Mouse (Mus musculus): ENCODE measurements around the gene Fbxo34. TPM values are rescaled to one million over a fixed set of nuclear protein-coding genes. Genes with fewer than 3 reads are reported as not detected.

The Fbxo34 gene
- total and polyA plus RNA-seq, 3 experiments: 14.8 to 29.5 TPM; not detected in 1

- H3K36me3 ChIP-seq (ENCODE audit: control insufficient read depth in 1 of 2, insufficient read depth in 2 of 2, low read length in 2 of 2): no peaks in the 10 kb centered on the region
- H3K4me3 ChIP-seq (ENCODE audit: control insufficient read depth in 1 of 2, insufficient read depth in 1 of 2, low read depth in 2 of 2, low read length in 2 of 2): no peak overlapping the region
- H3K9ac ChIP-seq (ENCODE audit: control insufficient read depth, low read depth, low read length, poor library complexity, severe bottlenecking): no peak overlapping the region
- no peak for DNase-seq (ENCODE audit: low read depth, low spot score)
- no peak overlapping the region for H3K27ac ChIP-seq (ENCODE audit: control insufficient read depth, low read depth, low read length)
- H3K27me3 ChIP-seq (ENCODE audit: control insufficient read depth in 1 of 2, insufficient read depth in 2 of 2, low read length in 2 of 2): peaks cover 17 to 18% of the 10 kb centered on the region in 2 experiments
- no peaks in the 10 kb centered on the region for H3K79me2 ChIP-seq (ENCODE audit: control insufficient read depth, insufficient read depth, low read length, poor library complexity)
- TF ChIP-seq MYC (IDR thresholded peaks at IDR 0.05; ENCODE audit: low read depth, low read length) (no peak), ZC3H11A (IDR thresholded peaks at IDR 0.05; ENCODE audit: low read depth, low read length) (no peak), ZNF384 (IDR thresholded peaks at IDR 0.05; ENCODE audit: low read depth, low read length) (no peak), EP300 (IDR thresholded peaks at IDR 0.05; ENCODE audit: low read depth in 1 of 2, low read length in 2 of 2) (no peak), GATA1 (IDR thresholded peaks at IDR 0.05; ENCODE audit: low read depth, low read length) (no peak), GABPA (IDR thresholded peaks at IDR 0.05; ENCODE audit: low read depth, low read length) (no peak), ZMIZ1 (IDR thresholded peaks at IDR 0.05; ENCODE audit: low read depth, low read length) (no peak), RCOR1 (IDR thresholded peaks at IDR 0.05; ENCODE audit: low read depth, low read length) (no peak), NELFE (IDR thresholded peaks at IDR 0.05; ENCODE audit: low read depth, low read length) (no peak), UBTF (IDR thresholded peaks at IDR 0.05; ENCODE audit: borderline replicate concordance, insufficient read depth, low read depth, low read length) (no peak), USF2 (IDR thresholded peaks at IDR 0.05; ENCODE audit: borderline replicate concordance in 1 of 2, insufficient read depth in 1 of 2, low read depth in 1 of 2, low read length in 2 of 2) (no peak), MAX (IDR thresholded peaks at IDR 0.05; ENCODE audit: low read length) (no peak), MEF2A (IDR thresholded peaks at IDR 0.05; ENCODE audit: extremely low read depth, insufficient replicate concordance, low read depth, low read length, poor library complexity, severe bottlenecking) (no peak), CHD2 (IDR thresholded peaks at IDR 0.05; ENCODE audit: low read length) (no peak), ETS1 (IDR thresholded peaks at IDR 0.05; ENCODE audit: low read depth, low read length) (no peak), TAL1 (IDR thresholded peaks at IDR 0.05; ENCODE audit: low read length) (no peak), HCFC1 (IDR thresholded peaks at IDR 0.05; ENCODE audit: low read depth, low read length) (no peak), MAFK (IDR thresholded peaks at IDR 0.05; ENCODE audit: borderline replicate concordance, low read depth, low read length) (no peak), MAZ (IDR thresholded peaks at IDR 0.05; ENCODE audit: low read depth, low read length) (no peak), E2F4 (IDR thresholded peaks at IDR 0.05; ENCODE audit: borderline replicate concordance, low read depth, low read length) (no peak)
- no peaks in the 10 kb centered on the region for H3K9me3 ChIP-seq (replicated peaks; ENCODE audit: insufficient read depth, low read length)
- no peaks in the 10 kb centered on the region for H3K4me1 ChIP-seq (ENCODE audit: control insufficient read depth in 1 of 2, insufficient read depth in 2 of 2, low read length in 2 of 2)
These were observed 12.2 kb downstream of the Fbxo34 start for GRCm38 (mm10) chr14:47462453-47462852.

GRCm38 (mm10) chr14:47462877-47463460 lies 12.7 kb downstream of the Fbxo34 start:
- DNase-seq (ENCODE audit: low read depth, low spot score): no peak
- no peak for TF ChIP-seq KAT2A (conservative IDR thresholded peaks at IDR 0.05; ENCODE audit: low read depth, low read length)
- no peak for TF ChIP-seq ZNF384 (IDR thresholded peaks at IDR 0.05; ENCODE audit: low read depth, low read length)
- TF ChIP-seq NELFE (IDR thresholded peaks at IDR 0.05; ENCODE audit: low read depth, low read length): no peak
- no peak for TF ChIP-seq CHD1 (IDR thresholded peaks at IDR 0.05; ENCODE audit: low read depth, low read length)
- TF ChIP-seq TCF12 (IDR thresholded peaks at IDR 0.05; ENCODE audit: low read depth, low read length): no peak
- TF ChIP-seq MEF2A (IDR thresholded peaks at IDR 0.05; ENCODE audit: extremely low read depth, insufficient replicate concordance, low read depth, low read length, poor library complexity, severe bottlenecking): no peak
- no peak for TF ChIP-seq ELF1 (IDR thresholded peaks at IDR 0.05; ENCODE audit: low read depth, low read length)
- no peak for TF ChIP-seq CHD2 (IDR thresholded peaks at IDR 0.05; ENCODE audit: low read length)
- TF ChIP-seq NRF1 (IDR thresholded peaks at IDR 0.05; ENCODE audit: insufficient read depth, low read depth, low read length, poor library complexity, severe bottlenecking): no peak
- TF ChIP-seq HCFC1 (IDR thresholded peaks at IDR 0.05; ENCODE audit: low read depth, low read length): no peak
- no peak for TF ChIP-seq RAD21 (IDR thresholded peaks at IDR 0.05; ENCODE audit: low read depth, low read length)
- TF ChIP-seq SIN3A (IDR thresholded peaks at IDR 0.05; ENCODE audit: low read length): no peak
- no peak for TF ChIP-seq RCOR1 (IDR thresholded peaks at IDR 0.05; ENCODE audit: low read depth, low read length)
- TF ChIP-seq GATA1 (IDR thresholded peaks at IDR 0.05; ENCODE audit: low read depth, low read length): no peak

More at GRCm38 (mm10) chr14:47462877-47463460, 12.7 kb downstream of the Fbxo34 start:
- Histone ChIP-seq H3K4me1 (ENCODE audit: control insufficient read depth in 1 of 2, insufficient read depth in 2 of 2, low read length in 2 of 2) (no peaks in the 10 kb centered on the region), H3K9ac (ENCODE audit: control insufficient read depth, low read depth, low read length, poor library complexity, severe bottlenecking) (no peak overlapping the region), H3K79me2 (ENCODE audit: control insufficient read depth, insufficient read depth, low read length, poor library complexity) (no peaks in the 10 kb centered on the region), H3K36me3 (ENCODE audit: control insufficient read depth in 1 of 2, insufficient read depth in 2 of 2, low read length in 2 of 2) (no peaks in the 10 kb centered on the region), H3K27me3 (ENCODE audit: control insufficient read depth in 1 of 2, insufficient read depth in 2 of 2, low read length in 2 of 2) (peaks cover 17 to 18% of the 10 kb centered on the region in 2 experiments), H3K27ac (ENCODE audit: control insufficient read depth, low read depth, low read length) (no peak overlapping the region), H3K4me3 (ENCODE audit: control insufficient read depth in 1 of 2, insufficient read depth in 1 of 2, low read depth in 2 of 2, low read length in 2 of 2) (no peak overlapping the region), H3K9me3 (replicated peaks; ENCODE audit: insufficient read depth, low read length) (no peaks in the 10 kb centered on the region)

Measured in MEL (cell line).